Mouse (Mus musculus): Measurements from ENCODE around the gene Fbxo3. TPM values are rescaled to one million over a fixed set of nuclear protein-coding genes. Genes with fewer than 3 reads are reported as not detected.
"Not testable (repeated sequence)": the region's sequence is repeated elsewhere in the genome, so short reads cannot be mapped to it uniquely, and the experiment has no call there.

Gene Fbxo3
- polyA plus RNA-seq (2015; fragmentation: Nextera tagmentation; extraction: Ambion mirVana) = 53.2 and 54.8 TPM in 2 replicates

DNA sequence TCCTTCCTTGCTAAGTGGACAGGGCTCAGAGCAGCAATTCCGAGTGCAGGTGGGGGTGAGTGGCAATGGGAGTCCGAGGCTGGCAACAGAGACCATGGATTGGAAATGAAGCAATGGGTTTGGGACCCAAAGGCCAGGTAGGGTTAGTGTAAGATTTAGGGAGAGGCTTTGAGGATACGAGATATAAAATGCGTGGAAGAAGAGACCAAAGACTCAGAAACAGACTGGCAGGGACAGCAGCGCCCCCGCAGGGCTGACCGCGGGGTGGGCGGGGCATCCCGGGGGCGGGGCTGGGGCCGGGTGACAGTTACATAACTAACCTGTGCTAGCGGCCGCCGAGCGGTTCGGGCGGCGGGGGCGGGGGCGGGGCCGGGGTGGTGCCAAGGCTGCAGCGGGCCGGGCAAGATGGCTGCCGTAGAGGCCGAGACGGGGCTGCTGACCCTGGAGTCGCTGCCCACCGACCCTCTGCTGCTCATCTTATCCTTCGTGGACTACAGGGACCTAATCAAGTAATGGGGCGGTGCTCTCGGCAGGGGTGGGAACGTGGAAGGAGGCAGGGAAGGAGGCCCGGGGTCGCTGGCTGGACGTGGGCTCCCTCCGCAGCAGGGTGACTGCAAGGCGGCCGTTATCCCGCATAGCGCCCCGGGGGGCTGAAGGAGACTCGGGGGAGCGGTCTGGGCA, at the start of gene Fbxo3:
TSS of gene Fbxo3 (plus strand) at position 264 of the 681 bp plus-strand sequence.
- Histone ChIP-seq H3K4me3 (ENCODE audit: low read length) (peak within 1 kb of the TSS; percentile 98), H3K36me3 (ENCODE audit: control insufficient read depth, insufficient read depth, low read length) (no peaks in the 10 kb centered on the region), H3K4me2 (ENCODE audit: low read depth, low read length) (peak within 1 kb of the TSS; percentile 76), H3K9ac (ENCODE audit: low read depth, low read length) (peak within 1 kb of the TSS; percentile 99), H3K27ac (ENCODE audit: low read length) (peak within 1 kb of the TSS; percentile 54), H3K4me1 (ENCODE audit: control insufficient read depth, insufficient read depth, low read length) (peaks cover 12% of the 10 kb centered on the region), H3K27me3 (replicated peaks; ENCODE audit: control insufficient read depth, insufficient read depth, low read length) (no peaks in the 10 kb centered on the region), H3K9me3 (ENCODE audit: control insufficient read depth, low read length) (no peaks in the 10 kb centered on the region)
- WGBS = under 1% methylated on average over 39 of the region's 44 CpGs
- peak; percentile 98 for ATAC-seq

DNA sequence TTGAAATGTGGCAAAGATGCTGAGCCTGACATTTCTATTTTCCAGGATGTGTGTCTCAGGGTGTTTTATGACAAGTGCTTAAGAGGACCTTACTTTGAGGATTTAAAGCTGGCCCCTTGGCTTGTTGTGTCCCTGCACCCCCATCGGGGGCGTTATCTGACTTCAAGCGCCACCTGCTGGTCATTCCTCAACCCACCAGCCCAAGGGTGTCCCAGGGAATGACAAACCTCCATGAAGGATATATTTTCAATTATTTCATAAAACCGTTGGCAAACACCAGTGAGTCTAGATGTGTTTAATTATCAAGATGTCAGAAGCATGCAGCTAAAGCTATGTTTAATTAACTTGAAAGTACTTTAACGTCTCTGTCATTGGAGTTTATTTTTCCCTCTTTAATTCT, 45.3 kb upstream of the Fbxo3 start:
- Histone ChIP-seq H3K9me3 (ENCODE audit: control insufficient read depth, low read length) (no peaks in the 10 kb centered on the region), H3K4me2 (ENCODE audit: low read depth, low read length) (no peak overlapping the region), H3K4me1 (ENCODE audit: control insufficient read depth, insufficient read depth, low read length) (no peaks in the 10 kb centered on the region), H3K27me3 (replicated peaks; ENCODE audit: control insufficient read depth, insufficient read depth, low read length) (no peaks in the 10 kb centered on the region), H3K27ac (ENCODE audit: low read length) (no peak overlapping the region), H3K9ac (ENCODE audit: low read depth, low read length) (no peak overlapping the region), H3K4me3 (ENCODE audit: low read length) (no peak overlapping the region), H3K36me3 (ENCODE audit: control insufficient read depth, insufficient read depth, low read length) (no peaks in the 10 kb centered on the region)
- 7% methylated on average over 5 of the region's 5 CpGs for WGBS
- ATAC-seq = peak; percentile 62; the same call in 1 of the 2 replicates

GRCm38 (mm10) chr2:103983146-103983545, 44.4 kb upstream of the Fbxo3 start:
- no peaks in the 10 kb centered on the region for H3K4me1 ChIP-seq (ENCODE audit: control insufficient read depth, insufficient read depth, low read length)
- no peak overlapping the region for H3K27ac ChIP-seq (ENCODE audit: low read length)
- whole genome bisulfite sequencing = 83% methylated on average over 10 of the region's 10 CpGs
- no peak overlapping the region for H3K9ac ChIP-seq (ENCODE audit: low read depth, low read length)
- no peak overlapping the region for H3K4me3 ChIP-seq (ENCODE audit: low read length)
- no peaks in the 10 kb centered on the region for H3K36me3 ChIP-seq (ENCODE audit: control insufficient read depth, insufficient read depth, low read length)
- ATAC-seq = no peak
- H3K9me3 ChIP-seq (ENCODE audit: control insufficient read depth, low read length) = no peaks in the 10 kb centered on the region
- H3K27me3 ChIP-seq (replicated peaks; ENCODE audit: control insufficient read depth, insufficient read depth, low read length) = no peaks in the 10 kb centered on the region
- no peak overlapping the region for H3K4me2 ChIP-seq (ENCODE audit: low read depth, low read length)

DNA sequence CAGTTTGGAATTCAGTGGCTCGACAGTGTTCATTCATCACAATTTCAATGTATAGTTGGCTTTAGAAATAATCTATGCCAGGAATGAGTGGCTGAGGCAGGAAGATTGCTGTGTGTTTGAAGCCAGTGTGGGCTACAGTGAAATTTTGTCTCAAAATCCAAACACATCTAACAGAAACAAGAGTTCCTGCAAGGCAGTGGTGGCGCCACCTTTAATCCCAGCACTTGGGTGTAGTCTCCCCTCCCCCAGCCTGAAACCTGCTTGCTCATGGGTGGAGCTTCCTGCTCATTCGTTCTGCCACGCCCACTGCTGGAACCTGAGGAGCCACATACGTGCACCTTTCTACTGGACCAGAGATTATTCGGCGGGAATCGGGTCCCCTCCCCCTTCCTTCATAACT, 39.9 kb upstream of the Fbxo3 start:
- H3K27ac ChIP-seq (ENCODE audit: low read length); H3K36me3 ChIP-seq (ENCODE audit: control insufficient read depth, insufficient read depth, low read length); H3K4me2 ChIP-seq (ENCODE audit: low read depth, low read length); H3K4me1 ChIP-seq (ENCODE audit: control insufficient read depth, insufficient read depth, low read length); ATAC-seq; H3K27me3 ChIP-seq (replicated peaks; ENCODE audit: control insufficient read depth, insufficient read depth, low read length); H3K9ac ChIP-seq (ENCODE audit: low read depth, low read length); H3K9me3 ChIP-seq (ENCODE audit: control insufficient read depth, low read length); H3K4me3 ChIP-seq (ENCODE audit: low read length): not testable (repeated sequence)
- 77% methylated on average over 5 of the region's 8 CpGs for WGBS

DNA sequence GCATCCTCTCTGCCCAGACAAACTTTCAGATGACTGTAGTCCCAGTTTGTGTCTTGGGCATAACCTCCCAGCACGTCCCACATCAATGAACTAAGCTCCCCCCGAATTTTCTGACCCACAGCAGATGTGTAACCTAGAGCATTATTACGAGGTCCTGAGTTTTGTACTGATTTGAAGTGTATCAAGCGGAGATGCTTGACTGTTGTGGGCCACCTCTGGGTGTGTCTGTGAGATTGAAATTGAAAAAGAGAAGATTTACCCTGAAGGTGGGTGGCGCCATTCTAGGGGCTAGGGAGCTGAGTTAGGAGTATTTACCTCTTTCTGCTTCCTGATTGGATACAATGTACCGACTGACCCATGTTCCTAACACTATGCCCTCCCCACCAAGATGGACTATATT, 37.8 kb upstream of the Fbxo3 start:
- H3K4me3 ChIP-seq (ENCODE audit: low read length) = no peak overlapping the region
- H3K27me3 ChIP-seq (replicated peaks; ENCODE audit: control insufficient read depth, insufficient read depth, low read length) = no peaks in the 10 kb centered on the region
- WGBS = 88% methylated on average over 6 of the region's 6 CpGs
- H3K4me1 ChIP-seq (ENCODE audit: control insufficient read depth, insufficient read depth, low read length) = no peaks in the 10 kb centered on the region
- no peak overlapping the region for H3K4me2 ChIP-seq (ENCODE audit: low read depth, low read length)
- H3K27ac ChIP-seq (ENCODE audit: low read length) = no peak overlapping the region
- H3K9me3 ChIP-seq (ENCODE audit: control insufficient read depth, low read length) = no peaks in the 10 kb centered on the region
- H3K9ac ChIP-seq (ENCODE audit: low read depth, low read length) = no peak overlapping the region
- no peak for ATAC-seq
- H3K36me3 ChIP-seq (ENCODE audit: control insufficient read depth, insufficient read depth, low read length) = no peaks in the 10 kb centered on the region

DNA sequence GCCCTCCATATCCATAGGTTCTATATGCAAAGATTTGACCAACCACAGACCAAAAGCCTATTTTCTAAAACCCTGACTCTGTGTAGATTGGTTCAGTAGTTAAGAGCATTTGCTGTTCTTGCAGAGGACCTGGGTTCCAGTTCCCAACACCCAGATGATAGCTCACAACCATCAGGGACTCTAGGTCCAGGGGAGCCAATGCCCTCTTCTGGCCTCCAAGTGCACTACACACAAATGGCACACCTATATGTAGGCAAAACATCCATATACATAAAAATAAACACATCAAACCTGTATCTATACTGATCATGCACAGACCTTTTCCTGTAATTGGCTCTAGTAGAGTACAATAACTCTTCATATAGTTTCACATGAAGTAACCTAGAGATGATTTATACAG, 36.2 kb upstream of the Fbxo3 start:
- Histone ChIP-seq H3K9ac (ENCODE audit: low read depth, low read length) (no peak overlapping the region), H3K27ac (ENCODE audit: low read length) (no peak overlapping the region), H3K36me3 (ENCODE audit: control insufficient read depth, insufficient read depth, low read length) (no peaks in the 10 kb centered on the region), H3K4me3 (ENCODE audit: low read length) (no peak overlapping the region), H3K4me1 (ENCODE audit: control insufficient read depth, insufficient read depth, low read length) (no peaks in the 10 kb centered on the region), H3K9me3 (ENCODE audit: control insufficient read depth, low read length) (no peaks in the 10 kb centered on the region), H3K4me2 (ENCODE audit: low read depth, low read length) (no peak overlapping the region), H3K27me3 (replicated peaks; ENCODE audit: control insufficient read depth, insufficient read depth, low read length) (no peaks in the 10 kb centered on the region)
- ATAC-seq = no peak

- no peaks in the 10 kb centered on the region for H3K36me3 ChIP-seq (ENCODE audit: control insufficient read depth, insufficient read depth, low read length)
- no peaks in the 10 kb centered on the region for H3K4me1 ChIP-seq (ENCODE audit: control insufficient read depth, insufficient read depth, low read length)
- 66% methylated on average over 9 of the region's 9 CpGs for WGBS
- no peak for ATAC-seq
- no peak overlapping the region for H3K27ac ChIP-seq (ENCODE audit: low read length)
- H3K4me3 ChIP-seq (ENCODE audit: low read length) = no peak overlapping the region
- no peaks in the 10 kb centered on the region for H3K9me3 ChIP-seq (ENCODE audit: control insufficient read depth, low read length)
- H3K9ac ChIP-seq (ENCODE audit: low read depth, low read length) = no peak overlapping the region
- H3K27me3 ChIP-seq (replicated peaks; ENCODE audit: control insufficient read depth, insufficient read depth, low read length) = no peaks in the 10 kb centered on the region
- no peak overlapping the region for H3K4me2 ChIP-seq (ENCODE audit: low read depth, low read length)
These were observed 35.4 kb upstream of the Fbxo3 start for GRCm38 (mm10) chr2:103992162-103992561.

GRCm38 (mm10) chr2:103992618-103993332, 34.7 kb upstream of the Fbxo3 start:
- no peak for ATAC-seq
- 32% methylated on average over 17 of the region's 17 CpGs for WGBS
- no peaks in the 10 kb centered on the region for H3K4me1 ChIP-seq (ENCODE audit: control insufficient read depth, insufficient read depth, low read length)
- no peak overlapping the region for H3K4me3 ChIP-seq (ENCODE audit: low read length)
- H3K4me2 ChIP-seq (ENCODE audit: low read depth, low read length) = no peak overlapping the region
- no peak overlapping the region for H3K27ac ChIP-seq (ENCODE audit: low read length)
- no peaks in the 10 kb centered on the region for H3K9me3 ChIP-seq (ENCODE audit: control insufficient read depth, low read length)
- no peaks in the 10 kb centered on the region for H3K36me3 ChIP-seq (ENCODE audit: control insufficient read depth, insufficient read depth, low read length)
- no peak overlapping the region for H3K9ac ChIP-seq (ENCODE audit: low read depth, low read length)
- H3K27me3 ChIP-seq (replicated peaks; ENCODE audit: control insufficient read depth, insufficient read depth, low read length) = no peaks in the 10 kb centered on the region

- Histone ChIP-seq H3K36me3 (ENCODE audit: control insufficient read depth, insufficient read depth, low read length) (no peaks in the 10 kb centered on the region), H3K27ac (ENCODE audit: low read length) (no peak overlapping the region), H3K9ac (ENCODE audit: low read depth, low read length) (no peak overlapping the region), H3K4me3 (ENCODE audit: low read length) (no peak overlapping the region), H3K4me1 (ENCODE audit: control insufficient read depth, insufficient read depth, low read length) (no peaks in the 10 kb centered on the region), H3K27me3 (replicated peaks; ENCODE audit: control insufficient read depth, insufficient read depth, low read length) (no peaks in the 10 kb centered on the region), H3K4me2 (ENCODE audit: low read depth, low read length) (no peak overlapping the region), H3K9me3 (ENCODE audit: control insufficient read depth, low read length) (0 out of 2 replicates have a peak, but pooled peaks cover 3% of the 10 kb centered on the region)
- no peak for ATAC-seq
- 28% methylated on average over 2 of the region's 2 CpGs for WGBS
These were observed 26.4 kb upstream of the Fbxo3 start for GRCm38 (mm10) chr2:104001076-104001475.
